Mouse (Mus musculus) liver, postnatal 0 days (tissue): ENCODE data around the gene Aox1.

Experiments
- CTCF ChIP-seq: sonication (generic); IDR thresholded peaks from 2 replicates; pipeline ENCODE4 v1.5.1; 2016; ENCODE audit warnings: antibody characterized with exemption, low read depth
- EP300 ChIP-seq: IDR thresholded peaks from 2 replicates; pipeline ENCODE4 v1.6.1; 2016; ENCODE audit warnings: antibody characterized with exemption, low read depth, mild to moderate bottlenecking

- TF ChIP-seq EP300 = no peak
- no peak for TF ChIP-seq CTCF
Observed at GRCm38 (mm10) chr1:57991277-57991676, 38.5 kb upstream of the Aox1 start.
